Mouse (Mus musculus) heart, adult 2 months (tissue): ENCODE data around the gene Prmt1.

ENCODE experiments used
- CTCF ChIP-seq: fragments of 200-600 bp; IDR thresholded peaks from 2 replicates; pipeline ENCODE4 v1.8.1; 2022; ENCODE audit warnings: antibody characterized with exemption, mild to moderate bottlenecking, moderate library complexity
- POLR2A ChIP-seq: fragments of 200-500 bp; IDR thresholded peaks from 2 replicates; pipeline ENCODE4 v1.6.1; 2011; ENCODE audit warnings: mild to moderate bottlenecking, low read depth, low read length, control low read depth; ENCODE audit not compliant: insufficient read depth

DNA sequence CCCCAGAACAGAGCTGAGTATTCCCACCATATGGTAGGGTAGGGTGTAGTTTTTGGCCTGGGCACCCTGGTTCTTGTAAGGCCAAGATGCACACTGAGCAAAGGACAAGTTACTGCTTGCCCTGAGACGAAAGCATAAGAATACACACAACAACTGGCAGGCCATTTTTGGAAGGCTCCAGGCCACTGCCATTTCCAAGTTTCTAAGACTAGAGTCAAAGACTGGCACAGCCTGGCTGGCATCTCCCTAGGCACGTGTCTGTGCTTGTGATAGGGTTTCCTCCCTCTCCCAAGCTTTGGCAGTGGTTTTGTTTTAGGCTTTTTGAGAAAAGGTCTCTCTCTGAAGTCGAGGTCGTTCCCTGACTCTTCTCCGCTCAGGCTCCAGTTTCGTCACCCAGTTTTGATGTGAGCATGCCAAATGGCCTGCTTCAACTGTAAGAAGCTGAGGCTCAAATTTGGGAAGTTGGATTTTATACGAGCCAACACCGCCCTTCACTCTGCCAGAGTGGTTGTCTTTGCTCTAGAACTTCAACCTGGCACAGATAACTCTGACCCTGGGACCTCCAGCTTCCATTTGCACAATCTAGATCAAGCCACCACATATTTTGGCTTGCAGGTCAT lies 39.3 kb upstream of the Prmt1 start:
- TF ChIP-seq POLR2A: no peak
- no peak for TF ChIP-seq CTCF
